Mouse (Mus musculus) stomach, embryonic 14.5 days (tissue): ENCODE data around the gene Vmn1r51. TPM values are rescaled to one million over a fixed set of nuclear protein-coding genes. Genes with fewer than 3 reads are reported as not detected.
"Not testable (repeated sequence)": the region's sequence is repeated elsewhere in the genome, so short reads cannot be mapped to it uniquely, and the experiment has no call there.

ENCODE experiments used
- ATAC-seq: fragments of 200-750 bp; cut with Nextera tagmentation; 2 replicates; pipeline ENCODE4 v1.8.0; 2017; ENCODE audit warnings: low read depth, moderate TSS enrichment; ENCODE audit not compliant: insufficient number of reproducible peaks, insufficient read depth, low FRiP score
- H3K27ac ChIP-seq: fragments of 300-500 bp; sonication (generic); 2 replicates; pipeline ENCODE4 v1.5.1; 2014; ENCODE audit warnings: mild to moderate bottlenecking, low read length, moderate library complexity, mixed read lengths
- H3K27me3 ChIP-seq: fragments of 300-500 bp; sonication (generic); 2 replicates; pipeline ENCODE4 v1.6.1; 2014; ENCODE audit warnings: low read length, control low read depth, mixed read lengths; ENCODE audit not compliant: control insufficient read depth, insufficient read depth
- H3K36me3 ChIP-seq: fragments of 300-500 bp; sonication (generic); 2 replicates; pipeline ENCODE4 v1.6.1; 2014; ENCODE audit warnings: mild to moderate bottlenecking, control low read depth, low read length, moderate library complexity, mixed read lengths; ENCODE audit not compliant: control insufficient read depth, insufficient read depth
- H3K4me1 ChIP-seq: fragments of 300-500 bp; sonication (generic); 2 replicates; pipeline ENCODE4 v1.6.1; 2014; ENCODE audit warnings: low read length, control low read depth, mixed read lengths; ENCODE audit not compliant: control insufficient read depth, insufficient read depth
- H3K4me2 ChIP-seq: fragments of 300-500 bp; sonication (generic); replicated peaks from 2 replicates; pipeline ENCODE4 v1.6.1; 2014; ENCODE audit warnings: low read depth, low read length, control low read depth
- H3K4me3 ChIP-seq: fragments of 300-500 bp; sonication (generic); 2 replicates; pipeline ENCODE4 v1.5.1; 2014; ENCODE audit warnings: low read depth, low read length, control low read depth
- H3K9ac ChIP-seq: fragments of 300-500 bp; sonication (generic); replicated peaks from 2 replicates; pipeline ENCODE4 v1.6.1; 2014; ENCODE audit warnings: low read depth, mild to moderate bottlenecking, control low read depth, low read length, moderate library complexity, mixed read lengths
- H3K9me3 ChIP-seq: fragments of 300-500 bp; sonication (generic); 2 replicates; pipeline ENCODE4 v1.6.1; 2016; ENCODE audit warnings: low read depth, low read length, control low read depth; ENCODE audit not compliant: control insufficient read depth
- WGBS: fragments of 180-500 bp; shearing (Covaris S2); extraction: QIAGEN DNeasy Blood & Tissue Kit; methylation state at CpG from one replicate; pipeline ENCODE4 v1.1.7; 2014; 5-methylcytosine and 5-hydroxymethylcytosine counted together
- polyA plus RNA-seq: library from polyadenylated mRNA; unstranded; fragments of >200 nt; fragmentation: Nextera tagmentation; extraction: Ambion mirVana; gene quantifications from 2 replicates; pipeline ENCODE4 v1.2.1, GENCODE M21; 2014

The Vmn1r51 gene
- 0.10 TPM in 1 of 2 replicates, not detected in the other for polyA plus RNA-seq

DNA sequence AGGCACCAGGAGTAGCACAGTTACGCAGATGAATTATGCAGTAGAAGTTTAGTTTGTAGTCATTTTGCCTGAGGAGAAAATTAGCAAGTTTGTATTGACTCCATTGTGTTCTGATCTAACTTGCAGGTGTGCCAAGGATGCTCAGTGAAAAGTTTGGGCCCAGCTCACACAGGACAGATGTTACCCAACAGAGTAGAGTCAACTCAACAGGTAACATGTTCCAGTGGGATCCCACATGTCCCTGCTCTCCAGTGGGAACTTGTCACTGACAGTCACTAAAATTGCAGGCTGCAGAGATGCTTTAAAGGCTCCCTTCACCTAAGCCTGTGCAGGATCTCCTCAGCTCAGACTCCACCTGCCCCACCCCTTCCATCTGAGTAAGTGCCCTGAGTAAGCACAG is at the start of gene Vmn1r51:
Gene Vmn1r51, plus strand, starts transcription at position 301 of the 400 bp plus-strand sequence.
- not testable (repeated sequence) for H3K36me3 ChIP-seq, ATAC-seq, H3K27me3 ChIP-seq, H3K4me1 ChIP-seq, H3K9me3 ChIP-seq, H3K9ac ChIP-seq, H3K4me2 ChIP-seq, H3K27ac ChIP-seq, H3K4me3 ChIP-seq
- WGBS, result 96% methylated on average over 1 of the region's 1 CpGs

DNA sequence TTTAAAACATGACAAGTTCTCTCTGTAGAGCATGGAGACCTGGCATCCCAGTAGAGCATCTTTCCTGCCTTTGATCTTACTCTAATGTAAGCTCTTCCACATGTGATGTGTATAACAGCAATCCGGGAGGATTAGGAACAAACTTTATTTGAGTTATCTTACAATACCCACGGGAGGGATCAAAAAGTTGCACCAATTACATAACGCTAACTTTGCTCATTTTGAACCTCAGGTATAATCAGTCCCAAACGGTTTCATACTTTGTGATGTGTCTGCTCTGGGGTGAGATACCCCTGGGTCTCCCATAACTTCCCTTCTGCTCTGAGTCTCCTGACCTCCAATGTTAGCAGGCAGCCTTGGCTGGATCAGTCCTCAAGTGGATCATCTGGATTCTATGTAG is 44.0 kb upstream of the Vmn1r51 start, which contains the start of gene Vmn1r49:
Gene Vmn1r49, minus strand, starts transcription at position 101 of the 400 bp plus-strand sequence.
- H3K4me1 ChIP-seq, result no peaks in the 10 kb centered on the region
- no peak within 1 kb of the TSS for H3K4me3 ChIP-seq
- H3K27ac ChIP-seq, result no peak within 1 kb of the TSS
- H3K36me3 ChIP-seq, result no peaks in the 10 kb centered on the region
- no peak within 1 kb of the TSS for H3K9ac ChIP-seq
- no peak within 1 kb of the TSS for H3K4me2 ChIP-seq
- WGBS, result 76% methylated on average over 4 of the region's 4 CpGs
- no peaks in the 10 kb centered on the region for H3K27me3 ChIP-seq
- no peak for ATAC-seq
- H3K9me3 ChIP-seq, result no peaks in the 10 kb centered on the region

DNA sequence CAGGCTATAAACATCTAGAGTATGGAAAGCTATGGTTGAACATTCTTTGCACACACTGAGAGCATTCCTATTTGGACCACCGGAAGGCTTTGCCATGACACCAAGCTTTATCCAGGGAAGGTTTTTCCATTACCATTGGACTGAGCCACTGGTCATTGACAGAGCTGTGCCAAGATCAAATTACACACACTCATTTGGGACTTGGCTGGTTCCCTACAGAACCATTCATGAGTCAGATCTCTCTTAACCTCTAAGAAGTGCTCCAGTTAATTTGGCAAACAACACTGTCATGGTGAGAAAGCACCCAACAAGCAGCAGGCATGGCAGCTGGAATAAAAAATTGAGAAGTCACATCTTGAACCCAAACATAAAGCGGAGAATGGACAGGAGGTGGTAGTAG is 21.8 kb upstream of the Vmn1r51 start:
- no peak overlapping the region for H3K4me3 ChIP-seq
- H3K4me2 ChIP-seq, result no peak overlapping the region
- no peak for ATAC-seq
- WGBS, result 86% methylated on average over 2 of the region's 2 CpGs
- H3K9ac ChIP-seq, result no peak overlapping the region
- H3K27me3 ChIP-seq, result no peaks in the 10 kb centered on the region
- H3K27ac ChIP-seq, result no peak overlapping the region
- no peaks in the 10 kb centered on the region for H3K9me3 ChIP-seq
- no peaks in the 10 kb centered on the region for H3K36me3 ChIP-seq
- no peaks in the 10 kb centered on the region for H3K4me1 ChIP-seq

DNA sequence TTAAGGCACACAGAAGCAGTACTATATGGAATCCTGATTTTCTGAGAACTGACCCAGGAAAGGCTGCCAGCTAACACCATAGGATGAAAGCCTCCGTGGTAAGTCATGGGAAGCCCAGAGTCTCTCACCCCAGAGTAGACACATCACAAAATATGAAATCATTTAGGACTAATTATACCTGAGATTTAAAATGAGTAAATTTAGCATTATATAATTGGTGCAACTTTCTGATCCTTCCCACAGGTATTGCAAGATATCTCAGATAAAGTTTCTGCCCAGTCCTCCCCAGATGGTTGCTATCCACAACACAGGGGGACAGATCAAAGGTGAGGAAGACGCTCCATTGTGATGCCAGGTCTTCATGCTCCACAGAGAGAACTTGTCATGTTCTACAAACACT is 21.3 kb upstream of the Vmn1r51 start, which contains the start of gene Vmn1r50:
Gene Vmn1r50, plus strand, starts transcription at position 301 of the 400 bp plus-strand sequence.
- no peak within 1 kb of the TSS for H3K4me2 ChIP-seq
- H3K9ac ChIP-seq, result no peak within 1 kb of the TSS
- WGBS, result 60% methylated on average over 2 of the region's 2 CpGs
- H3K27me3 ChIP-seq, result no peaks in the 10 kb centered on the region
- ATAC-seq, result no peak
- H3K36me3 ChIP-seq, result no peaks in the 10 kb centered on the region
- no peak within 1 kb of the TSS for H3K4me3 ChIP-seq
- H3K4me1 ChIP-seq, result no peaks in the 10 kb centered on the region
- no peak within 1 kb of the TSS for H3K27ac ChIP-seq
- no peaks in the 10 kb centered on the region for H3K9me3 ChIP-seq

DNA sequence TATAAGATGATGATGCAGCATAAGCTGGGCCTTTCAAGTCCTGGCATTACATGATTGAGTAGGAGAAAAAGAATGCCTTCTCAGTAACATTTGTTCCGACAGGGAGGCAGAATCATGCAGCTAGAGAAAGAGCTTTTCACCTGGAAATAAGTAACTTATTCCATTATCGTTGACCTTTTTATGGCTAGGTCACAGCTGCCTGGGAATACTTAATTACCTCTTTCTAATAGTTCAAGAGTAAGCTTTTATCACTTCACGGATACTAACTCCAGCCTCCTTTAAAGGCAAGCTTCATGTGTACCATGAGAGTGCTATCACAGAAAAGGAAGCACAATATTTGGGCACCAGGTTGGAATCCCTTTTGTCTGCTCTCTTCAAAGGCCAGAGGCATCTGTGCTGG is 37.7 kb downstream of the Vmn1r51 start:
- H3K4me2 ChIP-seq, result no peak overlapping the region
- H3K27ac ChIP-seq, result no peak overlapping the region
- no peak for ATAC-seq
- no peaks in the 10 kb centered on the region for H3K36me3 ChIP-seq
- H3K4me3 ChIP-seq, result no peak overlapping the region
- H3K9ac ChIP-seq, result no peak overlapping the region
- no peaks in the 10 kb centered on the region for H3K27me3 ChIP-seq
- H3K9me3 ChIP-seq, result no peaks in the 10 kb centered on the region
- no peaks in the 10 kb centered on the region for H3K4me1 ChIP-seq
- WGBS, result 74% methylated on average over 3 of the region's 3 CpGs

GRCm38 (mm10) chr6:90174508-90174907 is 52.1 kb downstream of the Vmn1r51 start, which contains the start of gene Vmn1r52:
TSS of gene Vmn1r52 (plus strand) at chr6:90174808.
- H3K27me3 ChIP-seq, result no peaks in the 10 kb centered on the region
- no peak within 1 kb of the TSS for H3K4me2 ChIP-seq
- WGBS, result 67% methylated on average over 2 of the region's 2 CpGs
- no peaks in the 10 kb centered on the region for H3K9me3 ChIP-seq
- no peaks in the 10 kb centered on the region for H3K36me3 ChIP-seq
- no peak within 1 kb of the TSS for H3K9ac ChIP-seq
- H3K27ac ChIP-seq, result no peak within 1 kb of the TSS
- no peaks in the 10 kb centered on the region for H3K4me1 ChIP-seq
- no peak within 1 kb of the TSS for H3K4me3 ChIP-seq
- ATAC-seq, result no peak

Other genes starting within 250 kb of the Vmn1r51 start
- not detected in 2 replicates for gene Vmn1r42, start 246.2 kb upstream of the Vmn1r51 start, polyA plus RNA-seq
- gene Vmn1r43, start 246.2 kb upstream of the Vmn1r51 start, polyA plus RNA-seq, result 0.04 TPM in 1 of 2 replicates, not detected in the other
- not detected in 2 replicates for gene Vmn1r44, start 238.9 kb upstream of the Vmn1r51 start, polyA plus RNA-seq
- not detected in 2 replicates for gene Vmn1r45, start 182.0 kb upstream of the Vmn1r51 start, polyA plus RNA-seq
- not detected in 2 replicates for gene Vmn1r46, start 153.3 kb upstream of the Vmn1r51 start, polyA plus RNA-seq
- gene Vmn1r47, start 106.4 kb upstream of the Vmn1r51 start, polyA plus RNA-seq, result not detected in 2 replicates
- gene Vmn1r48, start 85.8 kb upstream of the Vmn1r51 start, polyA plus RNA-seq, result not detected in 2 replicates
- not detected in 2 replicates for gene Vmn1r49, start 44.1 kb upstream of the Vmn1r51 start, polyA plus RNA-seq
- not detected in 2 replicates for gene Vmn1r50, start 21.2 kb upstream of the Vmn1r51 start, polyA plus RNA-seq
- not detected in 2 replicates for gene Vmn1r52, start 52.2 kb downstream of the Vmn1r51 start, polyA plus RNA-seq
- gene V1ra8, start 80.2 kb downstream of the Vmn1r51 start, polyA plus RNA-seq, result not detected in 2 replicates
- not detected in 2 replicates for gene Vmn1r53, start 101.8 kb downstream of the Vmn1r51 start, polyA plus RNA-seq
- not detected in 2 replicates for gene Vmn1r54, start 123.7 kb downstream of the Vmn1r51 start, polyA plus RNA-seq
- not detected in 2 replicates for gene BC048671, start 178.6 kb downstream of the Vmn1r51 start, polyA plus RNA-seq
- gene Chst13, start 202.6 kb downstream of the Vmn1r51 start, polyA plus RNA-seq, result 0.25 and 0.39 TPM in 2 replicates
- not detected in 2 replicates for gene Uroc1, start 210.7 kb downstream of the Vmn1r51 start, polyA plus RNA-seq
- gene Zxdc, start 246.9 kb downstream of the Vmn1r51 start, polyA plus RNA-seq, result 10.4 and 10.8 TPM in 2 replicates